Comparison of ENCODE assay signal across 8 mouse cellular contexts in the genomic region with DNA sequence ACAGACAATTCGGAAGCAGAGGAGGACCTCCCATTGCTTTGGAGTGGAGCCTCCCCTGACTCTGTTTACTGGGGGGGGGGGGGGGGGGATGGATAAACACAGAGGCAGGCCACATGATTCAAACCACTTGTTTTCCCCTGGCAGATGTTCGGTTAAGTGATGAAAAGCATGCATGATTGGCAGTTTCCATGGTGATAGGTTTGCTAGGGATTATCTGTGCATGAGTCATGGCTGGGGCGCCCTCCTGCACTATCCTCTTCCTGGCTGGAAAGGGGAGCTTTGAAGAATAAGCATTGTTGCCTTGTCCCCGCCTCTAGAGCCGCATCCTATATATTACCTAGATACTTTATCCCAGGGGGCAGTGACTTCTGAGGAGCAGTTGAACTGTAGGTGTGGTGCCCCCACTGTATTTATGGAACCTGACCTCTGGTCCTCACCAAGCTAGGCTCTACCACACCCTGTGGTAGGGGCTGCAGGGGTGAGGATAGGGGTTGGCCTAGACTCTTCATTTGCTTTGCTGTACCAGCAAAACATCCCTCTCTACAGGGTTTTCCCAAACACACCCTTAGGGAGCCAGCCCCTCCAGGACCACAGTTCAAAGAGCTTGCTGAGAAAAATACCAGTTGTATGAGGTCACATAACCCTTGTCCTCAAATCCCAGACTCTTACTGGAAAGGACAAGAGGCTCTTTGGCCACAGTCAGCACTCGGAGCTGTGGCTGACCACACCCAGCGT.
DNase-seq lines count a peak whose midpoint lies in the region; ATAC-seq lines count a peak whose summit lies in the region.

No protein-coding gene starts in this region.

- H3K27me3 ChIP-seq in heart, embryonic 12.5 days (replicated peaks): no peaks in the 10 kb centered on the region

- H3K9ac ChIP-seq in heart, embryonic 12.5 days: no peak overlapping the region

- DNase-seq in kidney, postnatal 10 days: peak; percentile 14
- DNase-seq in kidney, postnatal 4 days: no peak
- peak; percentile 88 for DNase-seq in embryo, embryonic 10 days (ENCODE audit: low spot score)
- DNase-seq in lung, postnatal 36 days: peak; percentile 61
- DNase-seq in testis, postnatal 10 days (ENCODE audit: low spot score): no peak

- H3K4me1 ChIP-seq in heart, embryonic 12.5 days (replicated peaks): peaks cover 39% of the 10 kb centered on the region

- H3K4me2 ChIP-seq in heart, embryonic 12.5 days: no peak overlapping the region

- no peaks in the 10 kb centered on the region for H3K36me3 ChIP-seq in heart, embryonic 12.5 days

- peak; percentile 75 for ATAC-seq in heart, embryonic 12.5 days (ENCODE audit: insufficient number of reproducible peaks, low FRiP score)
- no peak for ATAC-seq in megakaryocyte-erythroid progenitor cell, adult 5-6 weeks (replicated peaks; ENCODE audit: low FRiP score, low TSS enrichment, poor library complexity, severe bottlenecking)
- ATAC-seq in activated CD4-positive, CD25-positive, alpha-beta regulatory T cell, adult 4 months: no peak

- no peak overlapping the region for H3K4me3 ChIP-seq in heart, embryonic 12.5 days

- peak overlapping the region; percentile 56 for H3K27ac ChIP-seq in heart, embryonic 12.5 days (ENCODE audit: poor library complexity, severe bottlenecking)

- 28% methylated on average over 7 of the region's 7 CpGs for WGBS in heart, embryonic 12.5 days

- H3K9me3 ChIP-seq in heart, embryonic 12.5 days (replicated peaks): no peaks in the 10 kb centered on the region

Comparison
In these comparisons a context has a peak if more than half of its experiments do, and no peak if none do; other contexts are left out.
1. DNase-seq: peak in kidney, postnatal 10 days (single experiment), embryo, embryonic 10 days (single experiment) and lung, postnatal 36 days (single experiment); none in kidney, postnatal 4 days (0 of 2) and testis, postnatal 10 days (single experiment).